Mouse (Mus musculus) CH12F3 (cell line): Measurements from ENCODE around the gene Ntsr1.

ENCODE experiments used
- in situ Hi-C: fragments of 300-500 bp; cut with MboI; formaldehyde crosslinking; loops from 2 replicates; pipeline ENCODE4 v1.14.3; 2020; ENCODE audit warnings: low sequenced_read_pairs

Gene Ntsr1

DNA sequence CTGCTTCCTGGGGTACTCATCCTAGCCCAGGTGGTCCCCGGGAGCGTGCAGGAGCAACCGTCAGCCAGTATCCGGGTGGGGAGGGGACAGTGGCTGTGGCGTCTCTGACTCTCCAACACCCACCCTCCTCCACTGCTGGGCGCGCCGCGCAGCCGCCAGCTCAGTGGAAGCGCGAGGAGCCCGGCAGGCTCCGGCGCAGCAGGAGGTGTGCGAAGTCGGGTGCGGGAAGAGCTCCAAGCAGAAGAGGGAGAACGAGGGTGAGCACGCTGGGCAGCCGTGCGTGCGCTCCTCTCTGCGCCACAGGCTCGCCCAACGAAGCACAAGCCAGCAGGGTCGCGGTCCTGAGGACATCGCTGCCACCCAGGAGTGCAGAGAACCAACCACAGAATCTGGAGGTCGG is at the start of gene Ntsr1:
Gene Ntsr1, plus strand, starts transcription at position 236 of the 400 bp plus-strand sequence.
- in situ Hi-C loops: loop anchor here (25.0 kb wide), 1 partner anchor 638 kb away; the partner anchor contains the start of gene Kcnq2

- in situ Hi-C loops: no loop called here
These were observed 49.2 kb upstream of the Ntsr1 start for GRCm38 (mm10) chr2:180450529-180450928.

- in situ Hi-C loops: no loop called here
These were observed 43.8 kb upstream of the Ntsr1 start, which contains the start of gene Slco4a1 for GRCm38 (mm10) chr2:180455723-180456698. Gene Slco4a1, plus strand, starts transcription at chr2:180456245.

DNA sequence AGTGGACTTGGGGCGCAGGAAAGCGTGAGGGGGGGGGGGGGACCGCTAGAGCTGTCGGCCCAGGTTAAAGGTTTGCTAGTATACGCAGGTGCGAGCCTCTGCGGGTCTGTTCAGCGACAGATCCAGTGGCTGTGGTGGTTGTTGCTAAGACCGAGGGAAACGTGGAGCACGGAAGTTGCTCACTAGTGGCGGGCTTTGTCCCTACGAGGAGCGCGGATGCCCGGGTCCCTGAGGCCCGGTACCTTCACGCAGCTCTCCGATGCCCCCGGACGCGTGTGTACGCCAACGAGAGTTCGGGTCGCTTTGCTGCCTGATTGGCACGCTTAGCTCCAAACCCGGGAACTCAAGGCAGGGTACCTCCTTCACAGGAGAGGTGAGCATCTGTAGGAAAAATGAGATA is 43.1 kb upstream of the Ntsr1 start:
- in situ Hi-C loops: no loop called here

DNA sequence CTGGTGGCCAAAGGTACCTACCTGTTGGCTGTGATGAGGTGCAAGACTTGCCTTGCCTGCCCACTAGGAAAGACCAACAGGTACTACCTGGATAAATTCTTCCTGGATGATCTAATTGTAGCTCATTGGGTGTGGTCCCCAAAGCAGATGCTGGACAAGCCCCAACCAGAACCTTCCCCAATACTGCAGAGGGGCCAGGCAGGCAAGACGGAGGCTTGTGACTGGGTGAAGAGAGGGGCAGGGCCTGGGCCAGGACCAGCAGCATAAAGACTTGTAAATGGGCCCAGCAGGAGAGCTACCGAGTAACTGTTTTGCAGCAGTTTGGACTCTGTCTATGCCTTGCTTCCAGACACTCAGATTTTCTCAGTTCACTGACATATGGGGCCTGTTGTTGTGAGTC is 42.1 kb upstream of the Ntsr1 start:
- in situ Hi-C loops: no loop called here

DNA sequence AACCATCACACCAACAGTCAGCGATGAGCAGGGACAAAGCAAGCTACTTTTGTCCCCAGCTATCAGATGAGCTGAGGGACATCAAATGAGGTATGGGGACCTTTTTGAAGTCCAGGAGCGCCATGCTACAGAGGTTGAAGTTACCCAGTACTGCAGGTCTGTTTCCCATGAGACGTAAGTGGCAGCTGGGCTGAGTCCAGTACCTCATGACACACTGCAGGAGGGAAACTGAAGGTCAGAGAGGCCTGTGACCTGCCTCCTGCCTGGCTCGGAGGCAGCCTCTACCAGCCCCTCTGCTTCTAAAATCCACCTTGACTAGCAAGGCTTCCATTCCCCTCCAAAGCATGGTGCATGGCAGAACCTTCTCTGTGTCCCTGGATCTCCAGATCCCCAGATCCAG is 40.3 kb upstream of the Ntsr1 start:
- in situ Hi-C loops: no loop called here

DNA sequence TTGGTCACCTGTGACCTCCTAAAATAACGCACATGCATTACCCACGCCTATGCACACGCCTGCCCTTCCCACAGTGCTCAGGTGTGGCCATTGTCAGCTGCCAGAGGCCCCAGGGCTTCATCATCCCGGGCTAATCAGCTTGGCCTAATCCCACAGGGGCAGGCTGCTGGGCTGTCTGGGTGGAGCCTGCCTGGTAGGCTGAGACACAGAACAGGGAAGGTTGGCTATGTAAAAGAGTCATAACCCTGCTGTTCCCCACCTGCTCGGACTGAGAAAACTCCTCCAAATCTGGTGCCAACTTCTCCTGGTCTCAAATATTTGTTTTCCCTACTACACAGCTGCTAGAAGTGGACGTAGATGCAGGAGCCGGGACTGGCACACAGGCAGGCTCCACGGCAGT is 39.0 kb upstream of the Ntsr1 start:
- in situ Hi-C loops: no loop called here

DNA sequence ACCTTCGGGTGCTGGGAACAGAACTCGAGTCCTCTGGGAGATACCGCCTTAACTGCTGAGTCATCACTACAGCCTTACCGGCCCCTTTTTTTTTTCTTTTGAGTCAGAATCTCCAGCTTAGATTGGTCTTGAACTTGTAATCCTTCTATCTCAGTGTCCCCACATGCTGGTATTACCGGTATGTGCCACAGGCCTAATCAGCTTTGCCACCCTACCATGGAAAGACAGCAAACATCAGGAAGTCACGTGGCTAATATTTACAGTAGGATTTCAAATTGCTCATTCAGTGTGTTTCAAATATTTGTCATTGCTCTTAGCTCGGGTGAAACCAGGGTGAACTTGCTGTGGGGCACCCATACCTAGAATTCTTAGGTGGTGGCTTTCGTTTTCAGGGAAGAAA is 37.2 kb upstream of the Ntsr1 start:
- in situ Hi-C loops: no loop called here

- in situ Hi-C loops: no loop called here
These were observed 33.3 kb upstream of the Ntsr1 start for GRCm38 (mm10) chr2:180466505-180466904.

GRCm38 (mm10) chr2:180468871-180469270 is 30.9 kb upstream of the Ntsr1 start:
- in situ Hi-C loops: no loop called here

DNA sequence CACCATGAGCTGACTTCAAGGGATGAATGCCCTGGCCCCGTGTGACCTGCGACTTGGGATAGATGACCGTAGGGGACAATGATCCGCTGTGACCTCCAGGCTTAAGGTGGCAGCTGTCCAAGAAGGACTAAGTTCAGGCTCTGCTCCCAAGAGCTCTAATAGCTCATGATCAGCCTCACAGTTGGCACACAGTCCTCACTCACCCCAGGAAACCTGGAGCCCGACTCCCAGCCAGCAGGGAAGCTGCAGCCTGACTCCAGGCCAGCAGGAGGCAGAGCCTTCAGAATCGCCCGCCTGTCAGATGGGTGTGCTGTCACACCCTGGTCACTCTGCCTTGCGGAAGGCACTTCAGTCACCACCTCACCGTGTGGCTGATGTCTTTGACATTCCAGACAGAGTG is 30.0 kb upstream of the Ntsr1 start:
- in situ Hi-C loops: loop anchor here (10.0 kb wide), 1 partner anchor 105 kb away; no protein-coding TSS in a partner anchor

DNA sequence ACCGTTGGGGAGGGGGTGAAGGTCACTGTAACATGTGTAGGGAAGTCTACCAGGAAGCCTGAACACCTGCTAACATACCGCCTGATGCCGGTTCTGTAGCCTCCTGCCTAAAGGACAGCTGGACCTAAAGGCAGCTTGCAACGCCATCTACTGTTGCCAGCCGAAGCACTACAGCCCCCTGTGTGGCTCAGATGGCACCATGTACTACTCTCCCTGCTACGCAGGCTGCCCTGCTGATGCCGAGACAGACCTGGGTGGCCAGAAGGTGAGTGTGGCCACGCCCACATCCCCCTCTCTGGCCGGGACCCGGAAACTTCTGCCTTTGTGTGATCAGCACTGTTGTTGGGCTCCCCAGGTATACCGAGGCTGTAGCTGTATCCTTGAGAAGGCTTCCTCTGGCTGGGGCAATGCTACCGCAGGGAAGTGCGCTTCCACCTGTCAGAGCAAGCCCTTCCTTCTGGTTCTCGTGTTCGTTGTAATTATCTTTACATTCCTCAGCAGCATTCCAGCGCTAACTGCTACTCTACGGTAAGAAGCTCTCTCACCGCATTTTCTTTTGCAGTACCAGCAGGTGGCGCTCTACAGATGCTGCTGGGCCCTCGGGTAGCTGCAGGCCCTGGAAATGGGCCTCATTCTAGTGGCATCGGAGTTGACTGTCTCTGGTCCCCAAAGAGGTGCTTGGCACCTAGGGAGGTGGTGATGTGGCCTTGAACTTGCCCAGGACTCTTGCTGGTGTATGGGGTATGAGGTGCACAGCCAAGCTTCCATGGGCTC is 27.3 kb upstream of the Ntsr1 start:
- in situ Hi-C loops: loop anchor here (10.0 kb wide), 1 partner anchor 102 kb away; no protein-coding TSS in a partner anchor

- in situ Hi-C loops: loop anchor here (10.0 kb wide), 1 partner anchor 102 kb away; no protein-coding TSS in a partner anchor
These were observed 26.7 kb upstream of the Ntsr1 start for GRCm38 (mm10) chr2:180473080-180473440.

- in situ Hi-C loops: loop anchor here (10.0 kb wide), 1 partner anchor 100 kb away; no protein-coding TSS in a partner anchor
These were observed 24.9 kb upstream of the Ntsr1 start for GRCm38 (mm10) chr2:180474864-180475263.

GRCm38 (mm10) chr2:180482274-180482673 is 17.5 kb upstream of the Ntsr1 start:
- in situ Hi-C loops: no loop called here

DNA sequence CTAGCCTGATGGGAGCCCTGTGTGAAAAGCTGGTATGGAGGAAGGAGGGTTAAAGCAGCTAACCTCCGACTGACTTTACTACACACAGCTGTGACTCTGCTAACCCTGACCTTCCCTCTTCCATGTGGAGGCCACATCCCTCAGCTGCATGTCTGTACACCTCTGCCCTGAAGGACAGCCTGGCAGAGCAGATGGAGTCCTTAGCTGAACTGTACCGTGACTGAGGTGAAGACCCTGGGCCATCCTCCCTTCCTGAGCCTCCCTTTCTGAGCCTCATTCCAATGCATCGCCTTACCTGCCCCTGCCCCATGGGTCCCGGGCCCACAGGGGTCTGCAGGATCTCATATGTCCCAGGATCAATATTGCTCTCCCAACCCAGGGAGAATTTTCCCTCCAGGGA is 14.9 kb upstream of the Ntsr1 start:
- in situ Hi-C loops: no loop called here

DNA sequence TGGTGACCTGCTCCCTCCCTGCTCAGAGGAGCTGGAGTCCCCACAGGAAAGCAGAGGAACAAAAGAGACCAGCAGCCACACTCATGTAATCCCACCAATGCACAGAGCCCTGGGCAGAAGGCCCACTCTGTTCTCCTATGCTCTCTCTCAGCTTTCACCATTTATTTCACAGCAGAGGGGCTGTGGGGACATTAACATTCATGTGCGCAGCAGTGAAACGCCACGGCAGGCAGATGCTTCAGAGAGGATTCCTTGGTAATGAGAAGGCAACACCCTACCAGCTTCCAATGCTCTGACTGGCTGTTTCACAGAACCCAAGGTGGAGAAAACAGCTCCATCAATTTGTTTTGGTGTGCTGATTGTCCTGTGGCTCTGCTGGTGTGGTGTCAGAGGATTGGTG is 14.5 kb upstream of the Ntsr1 start:
- in situ Hi-C loops: no loop called here

DNA sequence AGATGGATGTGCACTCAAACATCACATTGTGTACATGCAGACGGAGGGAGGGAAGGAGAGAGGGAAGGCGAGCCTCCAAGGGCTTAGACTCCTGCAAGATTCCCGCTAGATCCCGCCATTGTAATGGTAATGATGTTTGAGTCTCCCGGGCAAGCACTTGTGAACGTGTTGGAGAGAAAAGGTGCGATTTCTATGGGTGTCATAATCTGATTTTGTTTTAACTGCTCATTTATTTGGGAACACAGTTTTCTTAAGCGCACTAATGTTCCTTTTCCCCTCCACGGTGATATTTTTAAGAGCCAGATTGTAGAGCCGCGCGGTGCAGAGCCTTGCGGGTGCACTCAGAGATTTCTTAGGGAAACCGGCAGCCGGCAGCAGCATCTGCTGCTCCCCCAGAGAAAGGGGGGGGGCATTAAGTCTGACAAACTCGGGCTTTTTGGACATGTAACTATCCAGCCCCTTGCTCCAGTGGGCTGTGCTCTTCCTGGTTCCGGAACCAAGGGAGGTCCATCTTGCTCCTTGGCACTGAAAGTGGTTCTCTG is 11.5 kb upstream of the Ntsr1 start:
- in situ Hi-C loops: no loop called here

GRCm38 (mm10) chr2:180495906-180496305 is 3.9 kb upstream of the Ntsr1 start:
- in situ Hi-C loops: no loop called here

DNA sequence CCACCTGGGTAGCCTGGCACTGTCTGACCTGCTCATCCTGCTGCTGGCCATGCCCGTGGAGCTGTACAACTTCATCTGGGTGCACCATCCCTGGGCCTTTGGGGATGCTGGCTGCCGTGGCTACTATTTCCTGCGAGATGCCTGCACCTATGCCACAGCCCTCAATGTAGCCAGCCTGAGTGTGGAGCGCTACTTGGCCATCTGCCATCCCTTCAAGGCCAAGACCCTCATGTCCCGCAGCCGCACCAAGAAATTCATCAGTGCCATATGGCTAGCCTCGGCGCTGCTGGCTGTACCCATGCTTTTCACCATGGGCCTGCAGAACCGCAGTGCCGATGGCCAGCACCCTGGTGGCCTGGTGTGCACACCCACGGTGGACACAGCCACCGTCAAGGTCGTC is 950 bp downstream of the Ntsr1 start:
- in situ Hi-C loops: loop anchor here (25.0 kb wide), 1 partner anchor 637 kb away; the partner anchor contains the start of gene Kcnq2
